Mouse (Mus musculus): ENCODE measurements around the gene Sorcs3. TPM values are rescaled to one million over a fixed set of nuclear protein-coding genes. Genes with fewer than 3 reads are reported as not detected.

Sorcs3 gene
- polyA plus RNA-seq, 1 experiment = 10.2 TPM

GRCm38 (mm10) chr19:48343442-48343841 is 137.6 kb downstream of the Sorcs3 start:
- 26% methylated on average over 7 of the region's 7 CpGs for WGBS
- no peaks in the 10 kb centered on the region for H3K4me1 ChIP-seq (ENCODE audit: control insufficient read depth, insufficient read depth, low read length)
- no peak for DNase-seq
- TF ChIP-seq CTCF (IDR thresholded peaks at IDR 0.05; ENCODE audit: borderline replicate concordance, insufficient read depth, low read depth, low read length) = no peak
- no peak for TF ChIP-seq POLR2A (IDR thresholded peaks at IDR 0.05; ENCODE audit: borderline replicate concordance, insufficient read depth, low read length)
- no peak overlapping the region for H3K27ac ChIP-seq (ENCODE audit: insufficient read depth, low read length)
- no peak overlapping the region for H3K4me3 ChIP-seq (replicated peaks; ENCODE audit: insufficient read depth, low read depth, low read length)
- H3K27me3 ChIP-seq (ENCODE audit: control insufficient read depth, insufficient read depth, low read length) = no peaks in the 10 kb centered on the region

- WGBS = 71% methylated on average over 5 of the region's 5 CpGs
- DNase-seq = no peak
- no peaks in the 10 kb centered on the region for H3K27me3 ChIP-seq (ENCODE audit: control insufficient read depth, insufficient read depth, low read length)
- no peak overlapping the region for H3K4me3 ChIP-seq (replicated peaks; ENCODE audit: insufficient read depth, low read depth, low read length)
- no peak overlapping the region for H3K27ac ChIP-seq (ENCODE audit: insufficient read depth, low read length)
- no peaks in the 10 kb centered on the region for H3K4me1 ChIP-seq (ENCODE audit: control insufficient read depth, insufficient read depth, low read length)
- no peak for TF ChIP-seq CTCF (IDR thresholded peaks at IDR 0.05; ENCODE audit: borderline replicate concordance, insufficient read depth, low read depth, low read length)
- TF ChIP-seq POLR2A (IDR thresholded peaks at IDR 0.05; ENCODE audit: borderline replicate concordance, insufficient read depth, low read length) = no peak
These were observed 141.3 kb downstream of the Sorcs3 start for GRCm38 (mm10) chr19:48347116-48347515.

- DNase-seq = no peak
- Histone ChIP-seq H3K4me3 (replicated peaks; ENCODE audit: insufficient read depth, low read depth, low read length) (no peak overlapping the region), H3K27ac (ENCODE audit: insufficient read depth, low read length) (no peak overlapping the region), H3K27me3 (ENCODE audit: control insufficient read depth, insufficient read depth, low read length) (no peaks in the 10 kb centered on the region), H3K4me1 (ENCODE audit: control insufficient read depth, insufficient read depth, low read length) (no peaks in the 10 kb centered on the region)
- 73% methylated on average over 2 of the region's 2 CpGs for WGBS
- no peak for TF ChIP-seq CTCF (IDR thresholded peaks at IDR 0.05; ENCODE audit: borderline replicate concordance, insufficient read depth, low read depth, low read length)
- TF ChIP-seq POLR2A (IDR thresholded peaks at IDR 0.05; ENCODE audit: borderline replicate concordance, insufficient read depth, low read length) = no peak
These were observed 151.0 kb downstream of the Sorcs3 start for GRCm38 (mm10) chr19:48356806-48357205.

- H3K4me3 ChIP-seq (replicated peaks; ENCODE audit: insufficient read depth, low read depth, low read length) = no peak overlapping the region
- no peak for DNase-seq
- H3K27ac ChIP-seq (ENCODE audit: insufficient read depth, low read length) = no peak overlapping the region
- no peaks in the 10 kb centered on the region for H3K4me1 ChIP-seq (ENCODE audit: control insufficient read depth, insufficient read depth, low read length)
- no peak for TF ChIP-seq POLR2A (IDR thresholded peaks at IDR 0.05; ENCODE audit: borderline replicate concordance, insufficient read depth, low read length)
- TF ChIP-seq CTCF (IDR thresholded peaks at IDR 0.05; ENCODE audit: borderline replicate concordance, insufficient read depth, low read depth, low read length) = no peak
- no peaks in the 10 kb centered on the region; the same call in 1 of the 2 replicates for H3K27me3 ChIP-seq (ENCODE audit: control insufficient read depth, insufficient read depth, low read length)
- 95% methylated on average over 2 of the region's 2 CpGs for WGBS
These were observed 156.3 kb downstream of the Sorcs3 start for GRCm38 (mm10) chr19:48362167-48362566.

- no peaks in the 10 kb centered on the region; the same call in 1 of the 2 replicates for H3K27me3 ChIP-seq (ENCODE audit: control insufficient read depth, insufficient read depth, low read length)
- DNase-seq = no peak
- H3K27ac ChIP-seq (ENCODE audit: insufficient read depth, low read length) = no peak overlapping the region
- H3K4me1 ChIP-seq (ENCODE audit: control insufficient read depth, insufficient read depth, low read length) = no peaks in the 10 kb centered on the region
- 8% methylated on average over 10 of the region's 10 CpGs for WGBS
- no peak overlapping the region for H3K4me3 ChIP-seq (replicated peaks; ENCODE audit: insufficient read depth, low read depth, low read length)
- no peak for TF ChIP-seq CTCF (IDR thresholded peaks at IDR 0.05; ENCODE audit: borderline replicate concordance, insufficient read depth, low read depth, low read length)
- no peak for TF ChIP-seq POLR2A (IDR thresholded peaks at IDR 0.05; ENCODE audit: borderline replicate concordance, insufficient read depth, low read length)
These were observed 162.2 kb downstream of the Sorcs3 start for GRCm38 (mm10) chr19:48368056-48368455.

GRCm38 (mm10) chr19:48371787-48372186 is 166.0 kb downstream of the Sorcs3 start:
- 95% methylated on average over 9 of the region's 9 CpGs for WGBS
- no peaks in the 10 kb centered on the region for H3K4me1 ChIP-seq (ENCODE audit: control insufficient read depth, insufficient read depth, low read length)
- TF ChIP-seq POLR2A (IDR thresholded peaks at IDR 0.05; ENCODE audit: borderline replicate concordance, insufficient read depth, low read length) (no peak), CTCF (IDR thresholded peaks at IDR 0.05; ENCODE audit: borderline replicate concordance, insufficient read depth, low read depth, low read length) (no peak)
- no peak for DNase-seq
- H3K27me3 ChIP-seq (ENCODE audit: control insufficient read depth, insufficient read depth, low read length) = no peaks in the 10 kb centered on the region
- no peak overlapping the region for H3K27ac ChIP-seq (ENCODE audit: insufficient read depth, low read length)
- H3K4me3 ChIP-seq (replicated peaks; ENCODE audit: insufficient read depth, low read depth, low read length) = no peak overlapping the region

- Histone ChIP-seq H3K27me3 (ENCODE audit: control insufficient read depth, insufficient read depth, low read length) (no peaks in the 10 kb centered on the region; the same call in 1 of the 2 replicates), H3K4me1 (ENCODE audit: control insufficient read depth, insufficient read depth, low read length) (peaks cover 5% of the 10 kb centered on the region; the same call in 1 of the 2 replicates), H3K27ac (ENCODE audit: insufficient read depth, low read length) (no peak overlapping the region), H3K4me3 (replicated peaks; ENCODE audit: insufficient read depth, low read depth, low read length) (no peak overlapping the region)
- WGBS = 16% methylated on average over 11 of the region's 11 CpGs
- no peak for DNase-seq
- TF ChIP-seq CTCF (IDR thresholded peaks at IDR 0.05; ENCODE audit: borderline replicate concordance, insufficient read depth, low read depth, low read length) (no peak), POLR2A (IDR thresholded peaks at IDR 0.05; ENCODE audit: borderline replicate concordance, insufficient read depth, low read length) (no peak)
These were observed 172.2 kb downstream of the Sorcs3 start for GRCm38 (mm10) chr19:48378006-48378540.

GRCm38 (mm10) chr19:48391551-48391950 is 185.7 kb downstream of the Sorcs3 start:
- WGBS = 40% methylated on average over 1 of the region's 1 CpGs
- no peak for DNase-seq
- Histone ChIP-seq H3K4me1 (ENCODE audit: control insufficient read depth, insufficient read depth, low read length) (no peaks in the 10 kb centered on the region), H3K4me3 (replicated peaks; ENCODE audit: insufficient read depth, low read depth, low read length) (no peak overlapping the region), H3K27me3 (ENCODE audit: control insufficient read depth, insufficient read depth, low read length) (no peaks in the 10 kb centered on the region; the same call in 1 of the 2 replicates), H3K27ac (ENCODE audit: insufficient read depth, low read length) (no peak overlapping the region)
- no peak for TF ChIP-seq POLR2A (IDR thresholded peaks at IDR 0.05; ENCODE audit: borderline replicate concordance, insufficient read depth, low read length)
- TF ChIP-seq CTCF (IDR thresholded peaks at IDR 0.05; ENCODE audit: borderline replicate concordance, insufficient read depth, low read depth, low read length) = no peak
